Mouse (Mus musculus): ENCODE data around the gene 1700030K09Rik.

DNA sequence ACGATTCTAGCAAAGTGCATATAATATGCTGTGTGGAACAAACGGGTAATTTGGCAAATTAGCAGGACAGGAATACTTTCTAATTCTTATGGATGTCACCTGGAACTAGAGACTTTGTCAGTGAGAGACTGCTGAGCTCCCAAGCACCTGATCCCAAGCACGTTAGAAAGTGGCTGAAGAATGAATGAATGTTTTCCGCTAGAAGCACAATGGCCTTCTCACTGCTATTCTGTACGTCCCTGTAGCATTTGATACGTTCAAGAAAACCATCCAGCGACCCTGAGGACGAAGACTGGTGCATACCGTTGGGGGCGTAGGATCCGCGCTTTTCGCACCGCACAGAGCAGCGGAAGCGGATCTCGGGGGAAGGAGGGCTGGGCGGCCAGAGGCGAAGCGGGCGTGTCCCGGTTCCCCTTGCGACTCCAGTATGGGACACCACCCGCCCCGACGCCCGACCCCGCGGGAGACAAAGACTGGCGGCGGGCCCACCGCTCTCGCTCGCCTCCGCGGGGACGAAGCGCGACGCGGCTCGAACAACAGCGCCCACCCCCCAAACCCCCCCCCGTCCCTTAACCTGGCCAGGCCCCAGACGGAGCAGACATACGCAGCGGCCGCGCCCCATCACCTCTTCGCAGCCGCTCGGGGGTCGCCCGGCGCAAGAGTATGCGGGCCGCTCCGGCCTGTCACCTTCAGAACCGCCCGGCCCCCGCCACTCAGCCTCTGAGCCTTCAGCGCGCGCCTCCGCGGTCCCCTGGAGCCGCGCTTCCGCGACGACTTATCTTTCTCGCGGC, 22.9 kb upstream of the 1700030K09Rik start:
- TF ChIP-seq CTCF (IDR thresholded peaks at IDR 0.05; ENCODE audit: extremely low read depth, insufficient read depth, low read length), result no peak
- no peak for TF ChIP-seq POLR2A (IDR thresholded peaks at IDR 0.05; ENCODE audit: extremely low read depth, insufficient read depth, low read length)

Data from cortical plate, adult 2 months (tissue).